Mouse (Mus musculus): ENCODE measurements around the gene Tmem50a.
A peak's percentile ranks its signal among the peaks of the same experiment; 100 is the strongest.

- no peak for TF ChIP-seq CTCF (IDR thresholded peaks at IDR 0.05; ENCODE audit: borderline replicate concordance, extremely low read depth, insufficient read depth, insufficient read length)
- TF ChIP-seq POLR2A (IDR thresholded peaks at IDR 0.05; ENCODE audit: borderline replicate concordance, extremely low read depth, insufficient read depth, insufficient read length, poor library complexity, severe bottlenecking): peak; percentile 99; the same call in 1 of the 2 replicates
Measured at GRCm38 (mm10) chr4:134923258-134924018, 8.6 kb upstream of the Tmem50a start, which contains the start of gene Rsrp1.
